Mouse (Mus musculus) olfactory bulb, adult 2 months (tissue): ENCODE results near the gene Mon1a. TPM values are rescaled to one million over a fixed set of nuclear protein-coding genes. Genes with fewer than 3 reads are reported as not detected.

Experiments
- H3K27ac ChIP-seq: fragments of 200-500 bp; 2 replicates; pipeline ENCODE4 v1.5.1; 2012; ENCODE audit warnings: low read depth, low read length; ENCODE audit not compliant: insufficient read depth
- H3K4me1 ChIP-seq: fragments of 200-500 bp; 2 replicates; pipeline ENCODE4 v1.6.1; 2012; ENCODE audit warnings: low read length; ENCODE audit not compliant: control insufficient read depth, insufficient read depth
- H3K4me3 ChIP-seq: fragments of 200-500 bp; 2 replicates; pipeline ENCODE4 v1.5.1; 2012; ENCODE audit warnings: mild to moderate bottlenecking, low read depth, low read length, moderate library complexity; ENCODE audit not compliant: insufficient read depth
- CTCF ChIP-seq: fragments of 200-500 bp; IDR thresholded peaks from 2 replicates; pipeline ENCODE4 v1.5.1; 2012; ENCODE audit warnings: low read depth, mild to moderate bottlenecking, low read length, moderate library complexity; ENCODE audit not compliant: insufficient read depth
- POLR2A ChIP-seq: fragments of 200-500 bp; IDR thresholded peaks from 2 replicates; pipeline ENCODE4 v1.6.1; 2012; ENCODE audit warnings: mild to moderate bottlenecking, low read depth, low read length, moderate library complexity; ENCODE audit not compliant: insufficient read depth
- WGBS: fragments of 180-500 bp; shearing (Covaris S2); methylation state at CpG from one replicate; pipeline ENCODE4 v1.1.7; 2018; 5-methylcytosine and 5-hydroxymethylcytosine counted together
- polyA plus RNA-seq: library from polyadenylated mRNA; stranded (reverse); fragments of >200 nt; gene quantifications from 2 replicates; pipeline ENCODE4 v1.2.4, GENCODE M21; 2012; ENCODE audit warnings: low replicate concordance; ENCODE audit not compliant: missing spikeins, insufficient read depth, insufficient read length

The Mon1a gene
- polyA plus RNA-seq, 1 experiment = not detected

- WGBS = 13% methylated on average over 3 of the region's 3 CpGs
- Histone ChIP-seq H3K4me3 (peak within 1 kb of the TSS; percentile 81), H3K27ac (peak within 1 kb of the TSS; percentile 79), H3K4me1 (peaks cover 49% of the 10 kb centered on the region)
- TF ChIP-seq CTCF (no peak), POLR2A (no peak)
Measured at GRCm38 (mm10) chr9:107935374-107935773, 47.4 kb downstream of the Mon1a start, which contains the start of gene Camkv. Camkv (plus strand) TSS chr9:107935674.

GRCm38 (mm10) chr9:107935790-107936214, 47.9 kb downstream of the Mon1a start:
- under 1% methylated on average over 41 of the region's 41 CpGs for WGBS
- peak overlapping the region; percentile 79 for H3K27ac ChIP-seq
- TF ChIP-seq CTCF (no peak), POLR2A (0 out of 2 replicates have a peak, but pooled peaks have one; percentile 27)
- peak overlapping the region; percentile 81 for H3K4me3 ChIP-seq
- H3K4me1 ChIP-seq = peaks cover 51% of the 10 kb centered on the region

- TF ChIP-seq POLR2A = no peak
- TF ChIP-seq CTCF = no peak
- 5% methylated on average over 29 of the region's 29 CpGs for whole genome bisulfite sequencing
- peak overlapping the region; percentile 79 for H3K27ac ChIP-seq
- H3K4me3 ChIP-seq = peak overlapping the region; percentile 81
- H3K4me1 ChIP-seq = peaks cover 49% of the 10 kb centered on the region
Measured at GRCm38 (mm10) chr9:107936215-107936822, 48.4 kb downstream of the Mon1a start.

DNA sequence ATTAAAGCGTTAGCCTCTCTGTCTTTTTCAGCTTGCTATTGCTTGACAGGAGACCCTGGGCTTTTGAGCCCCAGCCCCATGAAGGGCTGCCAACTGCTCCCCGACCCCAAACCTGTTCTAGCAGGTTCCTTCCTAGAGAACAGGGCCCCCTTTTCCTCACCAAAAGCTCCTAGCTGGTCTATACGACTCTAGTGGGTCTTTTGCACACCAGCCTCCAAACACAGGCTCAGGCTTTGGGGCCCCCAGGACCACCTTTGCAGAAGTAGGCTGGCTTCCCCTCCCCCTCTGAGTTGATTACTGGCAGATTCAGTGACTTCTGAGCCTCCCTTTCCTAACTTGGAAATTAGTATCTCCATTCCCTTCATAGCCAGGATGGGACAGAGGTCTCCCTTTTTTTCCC, 48.9 kb downstream of the Mon1a start:
- H3K4me3 ChIP-seq = peak overlapping the region; percentile 81
- WGBS = 23% methylated on average over 3 of the region's 3 CpGs
- peak overlapping the region; percentile 54; the same call in 1 of the 2 replicates for H3K27ac ChIP-seq
- no peak for TF ChIP-seq CTCF
- TF ChIP-seq POLR2A = no peak
- H3K4me1 ChIP-seq = peaks cover 44% of the 10 kb centered on the region

GRCm38 (mm10) chr9:107947241-107948194, 59.6 kb downstream of the Mon1a start:
- Histone ChIP-seq H3K4me3 (no peak overlapping the region), H3K27ac (no peak overlapping the region), H3K4me1 (peaks cover 5% of the 10 kb centered on the region)
- no peak for TF ChIP-seq CTCF
- no peak for TF ChIP-seq POLR2A
- 77% methylated on average over 31 of the region's 31 CpGs for WGBS

GRCm38 (mm10) chr9:107949184-107949921, 61.4 kb downstream of the Mon1a start:
- TF ChIP-seq POLR2A (no peak), CTCF (no peak)
- H3K4me3 ChIP-seq = no peak overlapping the region
- H3K4me1 ChIP-seq = peaks cover 5% of the 10 kb centered on the region
- 79% methylated on average over 13 of the region's 13 CpGs for WGBS
- H3K27ac ChIP-seq = no peak overlapping the region

DNA sequence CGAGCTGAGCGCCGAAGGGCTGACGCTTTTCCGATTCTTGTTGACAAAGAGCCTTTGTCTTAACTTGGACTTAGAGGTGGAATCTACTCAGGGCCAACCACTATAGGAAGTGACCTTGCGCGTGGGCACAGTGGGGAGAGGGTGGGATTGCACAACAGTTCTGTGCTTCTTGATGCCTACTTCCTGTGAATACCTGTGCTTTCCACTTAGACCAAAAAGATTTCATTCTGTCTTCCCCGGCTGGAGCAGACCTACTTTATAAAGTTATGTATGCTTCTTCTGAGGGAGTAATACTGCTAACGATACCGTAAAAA, 61.9 kb downstream of the Mon1a start, which contains the start of gene Traip:
Gene Traip, plus strand, starts transcription at position 215 of the 314 bp plus-strand sequence.
- TF ChIP-seq POLR2A (no peak), CTCF (no peak)
- H3K4me1 ChIP-seq = peaks cover 5% of the 10 kb centered on the region
- WGBS = 84% methylated on average over 10 of the region's 10 CpGs
- peak within 1 kb of the TSS; percentile 57 for H3K4me3 ChIP-seq
- H3K27ac ChIP-seq = peak within 1 kb of the TSS; percentile 77

GRCm38 (mm10) chr9:107950460-107951355, 62.8 kb downstream of the Mon1a start:
- peak overlapping the region; percentile 57 for H3K4me3 ChIP-seq
- peaks cover 5% of the 10 kb centered on the region for H3K4me1 ChIP-seq
- H3K27ac ChIP-seq = peak overlapping the region; percentile 77
- TF ChIP-seq CTCF (0 out of 2 replicates have a peak, but pooled peaks have one; percentile 14), POLR2A (peak; percentile 53; the same call in 1 of the 2 replicates)
- 19% methylated on average over 45 of the region's 45 CpGs for WGBS

Other genes starting within 250 kb of the Mon1a start
- not detected in 2 replicates for gene Slc38a3, start 218.6 kb upstream of the Mon1a start, polyA plus RNA-seq
- not detected in 2 replicates for gene Gnat1, start 208.4 kb upstream of the Mon1a start, polyA plus RNA-seq
- not detected in 2 replicates for gene Sema3f, start 177.7 kb upstream of the Mon1a start, polyA plus RNA-seq
- 401 and 773 TPM in 2 replicates for gene Rbm5, start 117.2 kb upstream of the Mon1a start, polyA plus RNA-seq
- gene Rbm6, start 14.9 kb upstream of the Mon1a start, polyA plus RNA-seq = 246 and 345 TPM in 2 replicates
- not detected in 2 replicates for gene Mst1r, start 18.7 kb downstream of the Mon1a start, polyA plus RNA-seq
- not detected in 2 replicates for gene Actl11, start 40.3 kb downstream of the Mon1a start, polyA plus RNA-seq
- gene Camkv, start 47.5 kb downstream of the Mon1a start, polyA plus RNA-seq = not detected in 2 replicates
- not detected in 2 replicates for gene Traip, start 62.0 kb downstream of the Mon1a start, polyA plus RNA-seq
- not detected in 2 replicates for gene Uba7, start 87.4 kb downstream of the Mon1a start, polyA plus RNA-seq
- not detected in 2 replicates for gene Gm20661, start 94.9 kb downstream of the Mon1a start, polyA plus RNA-seq
- gene Inka1, start 97.7 kb downstream of the Mon1a start, polyA plus RNA-seq = not detected in 2 replicates
- gene Cdhr4, start 104.3 kb downstream of the Mon1a start, polyA plus RNA-seq = not detected in 2 replicates
- not detected in 2 replicates for gene Gm20662, start 108.2 kb downstream of the Mon1a start, polyA plus RNA-seq
- 406 TPM in 1 of 2 replicates, not detected in the other for gene Ip6k1, start 114.3 kb downstream of the Mon1a start, polyA plus RNA-seq
- gene Gmppb, start 161.1 kb downstream of the Mon1a start, polyA plus RNA-seq = not detected in 2 replicates
- gene Amigo3, start 165.0 kb downstream of the Mon1a start, polyA plus RNA-seq = not detected in 2 replicates
- gene Mst1, start 192.3 kb downstream of the Mon1a start, polyA plus RNA-seq = not detected in 2 replicates
- gene Rnf123, start 195.2 kb downstream of the Mon1a start, polyA plus RNA-seq = not detected in 2 replicates
- not detected in 2 replicates for gene Apeh, start 206.5 kb downstream of the Mon1a start, polyA plus RNA-seq